Mouse (Mus musculus): Measurements from ENCODE around the gene Exog.

Exog gene

GRCm38 (mm10) chr9:119460410-119460809 lies 15.7 kb downstream of the Exog start:
- peak; percentile 20 for DNase-seq (ENCODE audit: low read depth, low spot score)

DNA sequence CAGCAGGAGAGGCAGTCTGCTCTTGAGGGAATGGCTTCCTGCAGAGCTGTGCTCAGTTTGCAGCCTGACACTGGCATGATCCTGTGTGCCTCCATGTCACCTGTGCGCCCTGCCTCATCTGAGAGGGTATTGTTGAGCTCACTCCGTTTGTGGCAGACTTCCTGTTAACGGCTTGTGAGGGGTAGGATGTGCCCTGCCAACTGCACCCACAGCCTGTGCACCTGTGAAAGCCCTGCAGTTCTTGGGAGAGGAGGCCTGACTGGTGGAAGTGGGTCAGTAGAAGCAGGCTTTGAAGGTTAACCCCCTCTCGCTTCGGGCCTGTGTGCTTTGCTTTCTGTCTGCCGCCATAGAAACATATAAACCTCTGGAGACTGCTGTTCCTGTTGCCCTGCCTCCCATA lies 20.3 kb downstream of the Exog start:
- DNase-seq (ENCODE audit: low read depth, low spot score), result no peak

GRCm38 (mm10) chr9:119465595-119465994 lies 20.9 kb downstream of the Exog start:
- no peak for DNase-seq (ENCODE audit: low read depth, low spot score)

GRCm38 (mm10) chr9:119469691-119470353 lies 25.1 kb downstream of the Exog start:
- DNase-seq (ENCODE audit: low read depth, low spot score), result no peak

- DNase-seq (ENCODE audit: low read depth, low spot score), result no peak
Measured at GRCm38 (mm10) chr9:119472412-119472918, 27.7 kb downstream of the Exog start.

- DNase-seq (ENCODE audit: low read depth, low spot score), result no peak
Measured at GRCm38 (mm10) chr9:119473011-119473410, 28.3 kb downstream of the Exog start.

- DNase-seq (ENCODE audit: low read depth, low spot score), result no peak
Measured at GRCm38 (mm10) chr9:119473608-119474164, 28.9 kb downstream of the Exog start.

DNA sequence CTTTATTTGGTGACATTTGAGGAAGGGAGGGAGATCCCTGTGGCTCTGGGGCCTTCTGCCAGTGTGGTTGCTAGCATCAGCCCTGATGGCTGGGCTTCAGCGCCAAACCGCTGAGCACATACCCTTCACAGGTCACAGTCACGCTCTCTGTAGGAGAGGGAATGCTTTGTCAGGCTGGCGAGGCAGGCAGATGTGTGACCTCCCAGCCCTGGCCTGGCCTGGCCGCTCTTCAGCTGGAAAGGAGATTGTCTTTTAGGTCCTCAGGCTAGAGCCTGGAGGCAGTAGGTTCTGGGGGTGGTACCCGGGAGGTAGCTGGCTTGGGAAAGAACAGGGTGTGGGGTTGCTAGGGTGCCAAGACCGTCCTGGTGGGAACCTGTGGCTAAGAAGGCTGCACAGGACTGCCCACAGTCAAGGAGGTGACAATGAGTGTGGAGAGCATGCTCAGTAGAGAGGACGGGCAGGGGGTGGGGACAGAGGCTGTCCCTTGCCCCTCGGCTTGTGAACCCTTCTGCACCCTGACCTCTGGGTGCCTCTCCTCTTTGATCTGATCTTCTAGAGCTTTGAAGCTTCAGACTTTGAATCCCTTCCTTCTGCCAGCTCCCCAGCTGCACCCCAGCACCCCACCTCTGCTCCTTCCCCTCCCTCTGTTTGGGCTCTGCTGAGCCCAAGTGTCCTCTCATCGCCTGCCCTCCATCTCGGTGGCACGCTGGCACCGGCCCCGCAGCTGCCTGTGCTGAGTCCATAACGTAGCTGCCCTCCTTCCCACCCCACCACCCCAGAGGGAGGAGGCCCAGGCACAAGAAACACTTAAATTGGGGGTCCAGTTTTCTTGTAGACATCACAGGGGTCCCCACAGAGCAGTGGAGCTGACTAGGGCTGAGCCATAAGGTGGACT lies 30.2 kb downstream of the Exog start:
- DNase-seq (ENCODE audit: low read depth, low spot score), result no peak

DNA sequence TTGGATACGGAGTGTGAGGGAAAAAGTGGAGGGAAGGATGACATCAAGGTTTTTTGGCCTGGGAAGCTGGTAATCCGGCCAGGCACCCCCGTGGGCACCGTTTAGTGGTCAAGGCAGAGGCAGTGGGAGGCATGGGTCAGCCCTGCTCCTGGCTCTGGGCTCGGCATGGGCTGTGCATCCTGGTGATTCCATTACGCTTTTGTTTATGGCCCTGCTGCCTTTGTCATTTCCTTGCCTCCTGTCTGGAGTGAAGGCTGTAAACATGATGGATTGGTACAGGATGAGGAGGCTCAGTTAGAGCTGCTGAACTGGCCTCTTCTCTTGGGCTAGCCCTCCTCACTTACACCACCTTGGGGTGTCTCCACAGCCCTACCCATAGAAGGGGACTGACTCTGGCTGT lies 33.0 kb downstream of the Exog start:
- DNase-seq (ENCODE audit: low read depth, low spot score), result no peak

DNA sequence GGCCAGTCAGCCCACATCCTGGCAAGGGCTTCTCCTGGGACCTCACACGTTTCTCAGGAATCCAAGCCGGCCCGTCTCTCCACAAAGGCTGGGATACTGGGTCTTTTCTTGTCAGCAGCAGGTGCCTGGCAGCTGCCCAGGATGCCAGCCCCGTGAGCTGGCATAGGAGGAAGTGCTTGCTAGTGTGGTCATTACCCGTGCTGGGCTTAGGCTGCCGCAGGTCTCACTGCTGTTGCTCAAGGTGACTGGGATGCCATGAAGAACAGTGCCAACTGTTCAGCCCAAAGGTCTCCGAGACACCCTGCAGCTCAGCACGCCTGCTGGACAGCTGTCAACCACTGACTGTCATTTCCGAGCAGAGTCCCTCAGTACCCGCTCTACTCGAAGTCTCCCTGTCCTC lies 33.6 kb downstream of the Exog start:
- no peak for DNase-seq (ENCODE audit: low read depth, low spot score)

GRCm38 (mm10) chr9:119479297-119479696 lies 34.6 kb downstream of the Exog start:
- no peak for DNase-seq (ENCODE audit: low read depth, low spot score)

- no peak for DNase-seq (ENCODE audit: low read depth, low spot score)
Measured at GRCm38 (mm10) chr9:119481612-119482011, 36.9 kb downstream of the Exog start.

- no peak for DNase-seq (ENCODE audit: low read depth, low spot score)
Measured at GRCm38 (mm10) chr9:119483554-119484353, 39.0 kb downstream of the Exog start.

DNA sequence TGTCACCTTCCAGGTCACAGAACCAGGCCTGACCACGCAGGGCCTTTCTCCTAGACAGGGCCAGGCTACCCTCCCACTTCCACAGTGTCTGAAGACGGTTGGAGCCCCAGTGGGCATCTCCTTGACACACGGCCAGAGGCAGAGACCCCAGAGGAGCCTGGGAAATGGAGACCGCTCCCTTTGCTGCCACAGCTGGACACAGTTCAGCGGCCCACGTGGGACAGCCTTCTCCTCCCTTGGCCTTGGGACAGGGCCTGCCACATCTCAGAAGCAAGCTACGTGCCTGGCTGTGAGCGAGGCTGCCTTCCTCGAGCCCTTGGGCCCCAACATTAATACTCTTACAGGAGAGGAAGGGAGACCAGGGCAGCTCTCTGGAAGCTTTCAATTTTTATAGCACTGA lies 39.7 kb downstream of the Exog start:
- no peak for DNase-seq (ENCODE audit: low read depth, low spot score)

DNA sequence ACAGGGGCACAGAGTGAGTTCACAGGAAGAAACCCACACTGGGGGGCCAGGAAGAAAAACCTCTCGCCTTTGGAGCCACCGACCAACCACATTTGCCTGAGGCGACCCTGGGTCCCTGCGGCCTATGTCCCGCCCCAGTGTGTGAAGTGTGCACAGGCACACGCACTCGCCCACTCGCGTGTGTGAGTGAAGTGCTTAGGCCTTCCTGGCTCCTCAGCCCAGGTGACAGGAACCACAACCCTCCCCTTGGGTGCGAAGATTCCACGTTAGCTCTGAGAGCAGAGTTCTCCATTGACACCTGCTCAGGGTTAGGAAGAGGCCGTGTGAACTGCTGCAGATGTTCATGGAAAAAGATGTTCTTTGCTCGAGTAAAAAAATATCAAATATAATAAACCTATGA lies 40.1 kb downstream of the Exog start:
- DNase-seq (ENCODE audit: low read depth, low spot score), result no peak

DNA sequence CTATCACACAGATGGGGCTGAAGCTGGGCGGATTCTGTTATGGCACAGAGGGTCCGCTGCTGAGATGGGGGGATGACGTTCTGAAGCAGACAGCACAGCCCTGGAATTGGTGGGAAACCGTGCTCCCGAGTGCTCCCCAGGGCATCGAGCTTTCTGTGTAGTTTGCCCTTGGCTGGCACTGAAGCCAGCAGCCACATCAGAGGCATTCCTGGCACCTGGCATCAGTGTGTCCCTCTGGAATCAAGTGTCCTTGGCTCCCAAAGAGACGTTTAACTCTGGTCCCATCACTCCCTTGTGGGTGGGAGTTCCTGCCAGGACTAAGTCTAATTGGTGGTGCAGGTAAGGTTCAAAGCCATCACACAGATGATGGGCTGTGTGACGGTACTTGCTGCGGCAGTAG lies 51.6 kb downstream of the Exog start:
- no peak for DNase-seq (ENCODE audit: low read depth, low spot score)

GRCm38 (mm10) chr9:119496960-119497359 lies 52.2 kb downstream of the Exog start:
- no peak for DNase-seq (ENCODE audit: low read depth, low spot score)

DNA sequence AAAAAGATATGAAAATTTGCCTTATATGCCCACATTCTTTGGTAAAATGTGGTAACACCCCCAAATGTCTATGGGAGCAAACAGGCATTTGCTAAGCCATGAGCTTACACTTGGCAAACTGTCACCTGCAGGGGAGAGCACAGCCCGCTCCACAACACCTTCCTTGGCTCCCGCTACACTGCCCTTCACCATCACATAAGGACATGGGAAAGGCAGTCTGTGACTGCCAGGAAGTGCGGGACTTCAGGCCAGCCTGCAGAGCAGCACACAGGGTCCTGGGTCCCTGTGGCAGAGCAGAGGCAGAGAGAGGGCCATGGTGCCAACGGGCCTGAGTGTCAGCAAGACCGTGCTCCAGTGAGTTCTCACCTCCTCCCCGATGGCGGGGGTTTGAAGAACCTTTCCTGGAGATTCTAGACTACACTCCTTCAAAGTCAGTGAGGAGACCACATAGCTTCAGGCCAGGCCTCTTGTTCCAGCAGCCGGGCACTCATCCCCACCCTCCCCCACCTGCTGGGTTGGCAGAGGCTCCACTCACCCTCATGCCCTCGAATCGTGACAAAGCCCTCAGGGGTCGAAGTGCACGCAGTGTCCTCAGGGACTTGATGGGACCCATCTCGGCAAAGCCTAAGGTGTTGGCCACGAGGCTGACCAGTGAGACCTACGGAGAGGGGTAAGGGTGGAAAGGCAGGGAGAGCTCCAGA lies 53.0 kb downstream of the Exog start:
- no peak for DNase-seq (ENCODE audit: low read depth, low spot score)

DNA sequence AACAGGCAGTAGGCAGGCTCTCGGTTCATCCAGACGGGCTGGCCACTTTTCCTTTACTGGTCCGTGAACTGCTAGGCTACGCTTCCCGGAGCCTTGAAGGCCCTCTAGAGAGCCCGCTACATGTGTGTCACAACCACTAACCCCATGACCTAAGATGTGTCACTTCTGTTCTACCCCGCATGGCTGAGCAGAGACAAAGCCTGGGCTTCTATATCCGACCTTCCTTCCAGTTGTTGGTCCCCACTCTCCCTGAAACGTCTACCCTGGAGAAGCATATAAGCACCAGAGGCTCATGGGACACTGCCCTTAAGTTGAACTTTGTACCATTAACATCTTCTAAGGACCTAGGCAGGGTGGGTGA lies 53.5 kb downstream of the Exog start:
- DNase-seq (ENCODE audit: low read depth, low spot score), result no peak

- DNase-seq (ENCODE audit: low read depth, low spot score), result no peak
Measured at GRCm38 (mm10) chr9:119498885-119499284, 54.1 kb downstream of the Exog start.

DNA sequence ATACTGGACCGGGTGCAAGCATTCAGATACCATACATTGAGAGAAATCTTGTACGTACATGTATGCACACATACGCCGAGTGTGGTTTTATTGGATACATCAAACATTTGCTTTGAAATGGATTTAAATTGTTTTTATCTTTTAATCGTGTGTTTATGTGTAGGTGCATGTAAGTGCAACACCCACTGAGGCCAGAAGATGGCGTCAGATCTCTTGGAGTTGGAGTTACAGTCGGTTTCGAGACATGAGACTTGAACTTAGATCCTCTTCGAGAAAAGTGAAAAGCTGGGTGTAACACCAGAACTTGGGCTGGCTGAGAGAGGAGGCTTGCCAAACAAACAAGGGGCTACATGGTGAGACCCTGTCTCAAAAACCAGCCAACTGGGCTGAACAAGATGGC lies 58.9 kb downstream of the Exog start:
- no peak for DNase-seq (ENCODE audit: low read depth, low spot score)
